Mouse (Mus musculus) C2C12 (cell line): Measurements from ENCODE around the gene Ikzf3.

Experiments used
- CTCF ChIP-seq: IDR thresholded peaks from one replicate; pipeline ENCODE4 v1.5.1; 2011; ENCODE audit not compliant: control insufficient read depth, insufficient read depth, insufficient read length
- USF1 ChIP-seq: IDR thresholded peaks from one replicate; pipeline ENCODE4 v1.6.1; 2011; ENCODE audit warnings: low read depth, mild to moderate bottlenecking, control low read depth, moderate library complexity

GRCm38 (mm10) chr11:98595021-98595420 is 49.2 kb upstream of the Ikzf3 start:
- no peak for TF ChIP-seq CTCF
- TF ChIP-seq USF1: no peak
